Mouse (Mus musculus) spleen, adult 12 weeks (tissue): ENCODE results near the gene Camta1.

ENCODE experiments used
- DNase-seq: peaks from one replicate; pipeline ENCODE4 v3.0.0; 2022; ENCODE audit warnings: low spot score

The Camta1 gene

DNA sequence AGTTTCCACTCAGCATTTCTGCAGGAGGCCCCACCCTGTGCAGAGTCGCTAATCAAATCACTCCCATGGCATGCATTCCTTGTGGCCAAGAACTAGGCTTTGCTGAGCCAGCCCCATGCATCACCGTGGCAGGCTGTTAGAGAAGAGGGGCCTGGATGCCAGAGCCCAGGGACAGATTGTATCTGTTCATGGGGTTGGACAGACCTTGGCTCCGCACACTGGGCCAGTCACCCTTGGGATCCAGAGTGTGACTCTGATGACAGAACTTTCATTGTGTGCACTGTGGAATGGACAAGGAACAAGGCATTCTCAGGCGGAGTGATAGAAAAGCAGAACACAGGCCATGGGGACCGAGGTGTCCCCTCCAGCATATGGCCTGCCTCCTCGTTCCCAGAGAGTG is 610.9 kb downstream of the Camta1 start:
- DNase-seq: no peak

DNA sequence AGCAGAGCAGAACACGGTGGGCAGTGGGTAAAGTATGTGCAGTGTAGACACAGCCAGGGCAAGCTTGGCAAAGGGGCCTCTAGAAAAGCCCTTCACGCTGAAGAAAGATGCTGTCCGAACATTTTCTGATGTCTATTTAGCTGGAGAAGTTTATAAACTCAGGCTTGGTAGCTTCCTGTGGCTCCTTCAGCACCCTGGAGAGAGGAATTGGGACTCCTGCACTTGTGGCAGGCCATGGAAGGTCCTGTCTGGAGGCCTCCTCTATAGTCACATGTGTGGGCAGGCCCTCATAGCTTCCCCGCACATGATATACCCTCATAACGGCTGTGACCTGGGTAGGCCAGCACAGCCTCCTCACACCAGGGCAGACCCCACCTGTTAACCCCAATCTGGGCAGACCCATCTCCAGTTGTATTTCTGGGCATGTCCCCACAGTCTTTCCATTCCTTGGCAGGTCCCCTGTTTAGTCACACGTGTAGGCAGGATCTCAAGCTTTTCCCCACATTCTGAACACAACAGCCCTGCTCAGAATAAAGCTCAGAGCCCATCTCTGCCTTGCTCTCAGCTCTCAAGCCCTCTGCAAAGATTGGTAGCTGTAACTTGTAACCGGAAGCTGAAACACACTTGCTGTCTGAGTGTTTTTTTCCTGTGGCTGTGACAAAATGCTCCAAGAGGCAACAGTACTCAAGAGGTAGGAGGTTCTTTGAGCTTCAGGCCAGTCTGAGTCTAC is 616.4 kb downstream of the Camta1 start:
- no peak for DNase-seq

DNA sequence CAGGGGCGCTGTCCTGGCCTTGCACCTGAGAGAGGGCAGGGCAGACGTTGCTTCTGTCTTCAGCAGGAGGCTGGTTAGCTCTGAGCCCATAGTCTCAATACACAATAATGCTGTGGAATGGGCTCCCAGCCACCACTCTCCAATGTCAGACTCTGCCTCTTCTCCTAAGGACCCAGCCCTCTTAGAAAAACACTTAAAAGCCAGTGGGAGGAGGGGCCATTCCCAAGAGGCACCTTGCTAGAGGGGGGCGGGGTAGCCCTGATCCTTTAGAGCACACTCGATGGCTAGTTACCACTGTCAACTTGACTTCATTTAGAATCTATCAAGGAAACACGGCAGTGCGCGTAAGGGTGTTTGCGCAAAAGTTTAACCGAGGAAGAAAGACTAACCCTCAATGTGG is 618.2 kb downstream of the Camta1 start:
- no peak for DNase-seq

DNA sequence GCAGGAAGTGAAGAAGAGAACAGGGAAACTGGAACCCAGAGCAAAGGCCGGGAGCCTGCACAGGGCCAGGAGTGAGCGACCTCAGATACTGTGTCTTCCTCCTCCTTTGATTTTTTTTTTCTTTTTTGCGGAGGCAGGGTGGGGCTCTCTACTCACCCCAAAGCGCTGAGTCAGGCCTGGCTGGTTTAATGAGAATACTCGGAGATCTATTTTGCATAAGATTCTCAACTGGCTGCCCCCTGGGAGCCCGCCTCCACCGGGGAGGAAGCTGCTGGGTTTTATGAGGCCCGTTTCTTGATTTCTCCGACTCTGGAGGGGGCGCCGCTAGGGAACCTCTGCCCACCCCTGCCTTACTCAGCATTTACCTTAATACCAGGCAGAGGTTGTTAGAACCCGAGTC is 618.9 kb downstream of the Camta1 start:
- DNase-seq: no peak

DNA sequence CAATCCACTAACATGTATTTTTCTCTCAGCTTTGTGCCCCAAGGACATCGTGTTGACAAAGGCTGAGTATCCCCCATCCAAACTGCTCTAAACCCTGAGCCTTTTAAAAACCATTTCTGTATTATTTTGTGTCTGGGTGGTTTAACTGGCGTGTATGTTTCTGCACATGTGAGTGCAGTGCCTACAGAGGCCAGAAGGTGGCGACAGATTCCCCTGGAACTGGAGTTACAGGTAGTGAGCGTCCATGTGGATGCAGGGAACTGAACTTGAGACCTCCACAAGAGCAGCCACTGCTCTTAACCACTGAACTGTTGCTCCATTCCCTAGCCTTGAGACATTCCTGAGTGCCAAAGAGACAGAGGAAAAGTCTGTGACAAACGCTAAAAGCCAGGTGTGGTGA is 621.2 kb downstream of the Camta1 start:
- no peak for DNase-seq

DNA sequence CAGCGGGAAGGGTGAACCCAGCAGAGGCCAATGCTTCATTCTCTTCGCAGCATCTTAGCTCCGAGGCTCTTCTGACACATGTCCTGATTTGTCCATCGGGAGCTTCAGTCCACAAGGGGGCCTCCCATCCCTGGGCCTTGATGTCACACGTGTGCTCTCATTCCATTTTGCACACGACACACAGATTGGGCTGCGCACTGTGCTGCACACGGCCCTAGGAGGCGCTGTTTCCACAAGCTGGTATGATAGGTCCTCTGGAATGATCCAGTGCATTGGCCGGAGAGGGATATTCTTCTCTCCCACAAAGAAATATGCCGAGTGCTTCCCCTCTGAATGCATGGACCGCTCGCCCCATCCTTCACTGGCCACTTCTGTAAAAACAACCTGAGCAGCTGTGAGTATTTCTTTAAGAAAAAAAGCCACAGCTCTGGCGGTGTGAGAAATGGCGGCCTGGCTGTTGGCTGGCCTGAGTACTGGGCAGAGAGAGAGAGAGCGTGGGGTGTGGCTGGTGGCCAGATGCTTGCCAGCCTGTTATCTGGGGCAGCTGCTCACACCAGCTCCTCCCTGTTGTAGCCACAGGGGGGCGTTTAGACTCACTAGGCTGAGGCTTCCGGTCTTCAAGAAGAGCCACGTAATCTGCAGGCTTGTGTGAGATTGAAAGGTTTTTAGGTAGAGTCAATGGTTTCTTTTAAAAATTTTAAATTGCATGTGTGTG is 622.5 kb downstream of the Camta1 start:
- DNase-seq: no peak

DNA sequence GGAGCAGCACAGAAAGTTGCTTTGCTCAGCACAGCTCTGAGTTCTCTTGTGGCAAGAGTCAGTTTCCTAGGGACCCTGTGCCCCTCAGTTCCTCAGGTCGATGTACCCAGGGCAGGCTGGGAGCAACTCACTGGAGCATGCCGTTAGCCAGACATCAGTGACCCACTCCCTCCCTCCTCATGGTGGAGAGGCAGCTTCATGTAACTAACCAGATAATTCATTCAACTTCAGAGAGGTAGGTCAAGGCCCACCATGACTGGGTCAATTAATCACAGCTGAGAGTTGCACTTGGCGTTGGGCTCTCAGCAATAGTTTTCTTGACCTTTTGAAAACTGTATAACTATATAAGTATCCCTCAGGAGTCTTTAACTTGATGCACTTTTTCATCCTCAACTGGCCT is 624.2 kb downstream of the Camta1 start:
- DNase-seq: no peak

DNA sequence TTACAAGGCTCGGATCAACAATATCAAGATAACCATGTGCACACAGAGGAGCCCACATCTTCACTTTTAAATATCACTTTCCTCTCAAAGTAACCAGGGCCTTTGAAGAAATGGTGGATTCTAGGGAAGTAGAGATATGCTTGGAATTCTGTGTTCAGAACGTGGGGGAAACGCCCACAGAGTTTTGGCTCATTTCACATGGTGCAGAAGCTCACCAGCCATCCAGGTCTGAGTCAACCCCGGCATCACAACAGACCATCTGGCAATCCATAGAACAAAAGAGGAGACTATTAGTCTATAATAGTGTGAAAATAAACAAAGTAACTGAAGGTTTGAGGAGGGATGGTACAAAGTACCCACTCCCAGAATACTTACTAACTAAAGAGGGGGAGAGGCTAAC is 626.7 kb downstream of the Camta1 start:
- no peak for DNase-seq

DNA sequence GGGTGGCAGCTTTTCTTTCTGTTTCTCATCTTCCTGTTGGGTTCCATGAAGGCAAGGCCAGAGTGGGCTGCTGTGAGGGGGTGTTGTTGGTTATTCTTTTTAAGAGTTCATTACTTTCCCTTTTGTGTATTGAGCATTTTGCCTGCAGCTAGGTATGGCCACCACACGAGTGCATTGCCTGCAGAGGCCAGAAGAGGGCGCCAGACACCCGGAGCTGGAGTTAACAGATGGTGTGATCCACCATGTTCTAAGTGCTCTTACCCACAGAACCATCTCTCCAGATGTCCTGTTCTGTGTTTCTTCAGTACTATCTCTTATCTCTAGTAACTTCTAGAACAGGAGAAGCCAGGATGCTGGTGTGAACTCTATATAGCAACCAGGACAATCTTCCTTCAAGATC is 629.6 kb downstream of the Camta1 start:
- no peak for DNase-seq

DNA sequence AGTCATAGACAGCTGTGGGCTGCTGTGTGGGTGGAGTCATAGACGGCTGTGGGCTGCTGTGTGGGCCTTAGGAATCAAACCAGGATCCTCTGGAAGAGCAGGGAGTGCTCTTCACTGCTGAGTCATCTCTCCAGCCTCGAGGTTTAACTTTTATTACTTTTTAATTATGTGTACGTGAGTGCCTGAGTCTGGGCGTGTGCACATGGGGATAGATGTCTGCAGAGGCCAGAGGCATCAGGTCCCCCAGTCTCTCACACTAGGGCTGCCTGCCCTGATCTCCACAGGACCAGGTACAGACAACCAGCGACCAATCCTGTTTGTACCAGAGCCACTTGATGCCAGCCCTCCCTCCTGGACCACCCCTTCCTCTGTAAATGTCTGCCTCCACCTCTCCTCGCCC is 632.6 kb downstream of the Camta1 start:
- DNase-seq: no peak

DNA sequence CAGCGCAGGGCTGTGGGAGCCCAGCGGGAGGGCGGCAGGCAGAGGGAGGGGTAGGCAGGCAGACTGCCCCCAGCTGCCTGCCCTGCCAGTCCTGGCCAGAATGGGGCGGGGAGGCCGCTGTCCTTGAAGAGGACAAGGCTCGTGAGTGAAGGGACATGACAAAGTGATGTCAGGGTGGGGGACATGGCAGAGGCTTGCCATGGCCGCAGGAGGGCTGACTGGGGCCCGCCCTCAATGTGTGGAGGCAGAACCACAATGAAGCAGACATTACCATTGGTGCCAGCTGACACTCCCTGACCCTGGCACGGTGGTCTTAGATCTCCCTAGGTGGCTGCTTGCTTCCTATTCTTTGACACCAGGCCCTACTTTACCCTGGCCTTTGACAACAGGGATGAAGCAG is 635.2 kb downstream of the Camta1 start:
- DNase-seq: no peak

DNA sequence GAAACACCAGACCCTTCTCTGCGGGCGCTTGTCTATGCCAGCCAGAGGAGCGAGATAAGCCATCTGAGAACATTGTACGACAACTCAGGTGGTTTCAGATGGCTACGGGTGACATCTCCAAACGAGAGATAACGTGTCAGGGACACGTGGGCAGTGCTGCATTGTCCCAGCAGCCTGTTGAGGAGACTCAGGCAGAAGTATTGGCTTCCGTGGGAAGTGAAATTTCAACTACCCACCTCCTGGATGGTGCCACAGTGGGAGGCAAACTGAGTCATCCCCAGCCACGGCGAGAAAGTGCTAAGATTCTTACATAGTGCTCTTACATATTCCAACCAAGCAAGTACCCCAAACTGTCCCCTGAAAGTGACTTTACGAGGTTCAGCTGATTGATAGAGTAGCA is 637.7 kb downstream of the Camta1 start:
- DNase-seq: no peak

DNA sequence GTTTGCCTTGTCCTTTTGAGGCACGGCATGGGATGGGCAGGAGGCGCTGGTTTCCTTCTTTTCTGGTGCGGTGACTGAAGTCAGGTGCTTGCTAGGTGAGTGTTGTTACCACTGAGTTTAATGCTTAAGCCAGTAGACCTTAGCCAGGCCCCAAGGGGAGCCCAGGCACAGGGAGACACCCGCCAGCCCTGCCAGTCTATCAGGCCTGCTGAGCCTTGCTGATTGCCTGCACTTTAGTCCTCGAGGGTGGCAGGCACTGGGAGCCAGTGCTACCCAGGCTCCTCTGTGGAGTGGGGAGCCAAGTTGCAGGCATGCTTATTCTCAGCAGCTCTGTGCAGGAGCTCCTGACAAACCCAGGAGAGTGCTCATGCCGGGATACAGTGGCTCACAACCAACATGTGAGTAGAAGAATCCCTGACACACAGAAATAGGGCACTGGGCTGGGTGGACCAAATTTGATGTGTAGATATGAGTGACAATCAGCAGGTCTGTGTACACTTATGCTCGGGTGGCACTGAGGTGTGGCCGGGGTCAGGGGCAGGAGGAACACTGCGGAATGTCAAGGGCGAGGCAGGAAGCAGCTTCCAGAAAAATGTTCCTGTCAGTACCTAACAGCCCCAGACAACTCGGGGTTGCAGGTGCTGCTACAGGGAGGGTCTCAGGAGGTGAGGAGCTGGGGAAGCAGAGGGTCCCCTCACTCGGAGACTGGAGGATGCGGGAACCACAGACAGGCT is 638.2 kb downstream of the Camta1 start:
- no peak for DNase-seq

DNA sequence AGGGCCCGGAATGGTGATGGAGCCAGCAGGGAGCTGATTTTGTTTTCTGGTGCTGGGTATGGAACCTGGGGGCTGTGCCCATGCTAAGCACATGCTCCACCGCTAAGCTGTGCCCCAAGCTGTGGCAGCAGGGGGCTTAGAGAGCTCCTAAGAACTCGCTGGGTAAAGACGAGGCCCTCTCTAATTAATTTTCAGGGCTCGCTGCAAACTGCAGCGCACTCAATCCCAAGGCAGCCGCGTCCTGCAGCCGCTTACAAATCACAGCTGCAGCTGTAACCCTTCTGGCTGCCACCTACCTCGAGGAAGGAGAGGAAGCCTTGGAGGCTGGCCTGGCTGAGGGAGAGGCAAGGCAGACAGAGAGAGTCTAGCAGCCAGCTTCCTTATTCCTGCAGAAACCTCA is 639.0 kb downstream of the Camta1 start:
- DNase-seq: no peak

DNA sequence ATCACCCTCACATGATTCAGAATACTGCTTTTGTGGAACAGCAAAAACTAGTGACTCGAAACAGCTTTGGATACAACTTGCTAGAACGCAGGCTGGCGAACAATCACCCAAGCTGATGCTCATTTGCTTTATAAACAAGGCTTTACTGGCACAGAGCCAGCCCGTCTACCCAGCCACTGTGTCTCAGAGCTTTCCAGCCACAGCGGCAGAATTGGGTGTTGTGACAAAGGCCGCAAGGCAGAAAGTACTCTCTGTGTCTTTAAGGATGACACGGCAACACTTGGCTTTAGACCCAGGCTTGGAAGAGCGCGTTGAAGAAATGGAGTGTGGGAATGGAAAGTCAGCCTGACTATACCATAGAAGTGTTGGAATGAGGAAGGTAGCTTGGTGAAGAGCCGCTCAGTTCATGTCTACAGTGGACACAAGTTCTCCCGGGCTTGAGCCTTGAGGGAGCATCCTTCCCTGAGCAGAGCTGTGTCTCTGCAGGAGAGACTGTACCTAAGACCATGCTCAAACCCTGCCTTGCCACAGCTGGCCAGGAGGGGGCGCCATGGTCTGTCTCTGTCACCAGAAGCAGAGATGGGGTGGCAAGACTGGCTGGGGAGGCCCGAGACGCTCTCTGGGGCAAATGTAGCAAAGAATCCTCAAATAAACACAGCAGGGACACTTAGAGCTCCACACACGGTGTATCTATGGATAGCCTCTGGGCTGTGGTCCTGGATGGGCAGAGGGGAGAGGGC is 645.0 kb downstream of the Camta1 start:
- DNase-seq: no peak

DNA sequence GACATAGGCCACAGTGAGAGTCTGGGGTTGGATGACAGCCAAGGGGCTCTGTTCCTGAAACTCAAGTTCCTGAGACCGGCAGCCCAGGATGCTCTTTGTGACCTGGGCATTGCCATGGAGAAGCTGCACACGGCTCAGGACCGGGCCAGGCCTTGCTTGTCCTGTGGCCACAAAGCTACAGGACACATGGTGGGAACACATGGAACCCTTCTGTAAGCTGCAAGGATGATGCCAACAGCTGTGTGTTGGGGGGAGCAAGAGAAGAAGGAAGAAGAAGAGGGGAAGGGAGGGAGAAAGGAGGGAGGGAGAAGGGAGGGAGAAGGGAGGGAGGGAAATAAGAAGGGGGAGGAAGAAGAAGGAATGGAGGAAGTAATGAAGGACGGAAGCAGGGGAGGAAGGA is 645.8 kb downstream of the Camta1 start:
- DNase-seq: no peak

DNA sequence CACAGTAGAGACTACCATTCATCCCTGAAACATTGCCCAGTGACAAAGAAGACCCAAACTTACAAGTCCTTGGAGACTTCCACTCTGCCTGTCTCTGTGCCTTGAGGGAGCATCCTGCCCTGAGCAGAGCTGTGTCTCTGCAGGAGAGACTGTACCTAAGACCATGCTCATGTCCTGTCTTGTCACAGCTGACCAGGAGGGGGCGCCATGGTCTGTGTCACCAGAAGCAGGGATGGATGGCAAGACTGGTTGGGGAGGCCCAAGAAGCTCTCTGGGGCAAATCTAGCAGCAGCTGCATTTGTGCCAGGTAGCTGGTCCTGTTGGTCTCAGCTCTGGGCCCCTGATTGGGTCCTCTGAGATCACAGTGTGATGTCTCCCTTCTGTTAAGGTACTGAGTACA is 646.5 kb downstream of the Camta1 start:
- no peak for DNase-seq

DNA sequence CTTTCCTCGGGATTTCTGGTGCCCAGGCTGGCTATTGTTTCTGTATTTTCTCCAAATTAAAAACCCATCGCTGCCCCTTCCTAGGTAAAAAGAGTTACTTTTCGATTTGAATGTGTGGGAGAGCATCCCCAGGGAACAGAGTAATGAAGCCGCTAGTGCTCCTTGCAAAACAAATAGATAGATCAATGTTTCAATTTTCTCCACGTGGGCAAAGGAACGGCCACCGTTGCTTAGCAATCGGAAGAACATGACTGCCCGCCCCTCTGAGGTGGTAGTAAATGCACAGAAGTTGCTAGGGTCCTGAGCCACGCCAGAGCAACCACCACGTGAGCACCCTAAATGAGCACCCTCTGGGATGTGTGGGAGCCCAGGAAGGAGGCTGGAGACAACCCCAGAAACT is 648.2 kb downstream of the Camta1 start:
- no peak for DNase-seq

DNA sequence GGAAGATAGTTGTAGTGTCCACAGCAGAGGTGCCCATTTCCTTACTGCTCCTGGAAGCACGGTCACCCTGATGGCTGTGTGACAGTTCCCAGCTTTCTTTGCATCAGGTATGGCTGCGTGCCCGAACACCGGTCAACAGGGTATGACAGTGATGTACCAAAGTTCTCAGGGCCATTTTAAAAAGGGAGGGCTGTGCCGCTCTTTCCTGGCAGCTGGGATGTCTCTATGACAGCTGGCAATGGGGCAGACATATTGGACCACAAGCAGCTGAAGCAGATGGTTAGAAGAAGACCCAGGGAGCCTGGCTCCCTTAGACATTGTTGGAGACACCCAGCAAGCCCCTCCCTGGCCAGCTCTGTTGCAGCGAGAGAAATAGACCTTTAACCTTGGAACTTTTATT is 649.7 kb downstream of the Camta1 start:
- DNase-seq: no peak

DNA sequence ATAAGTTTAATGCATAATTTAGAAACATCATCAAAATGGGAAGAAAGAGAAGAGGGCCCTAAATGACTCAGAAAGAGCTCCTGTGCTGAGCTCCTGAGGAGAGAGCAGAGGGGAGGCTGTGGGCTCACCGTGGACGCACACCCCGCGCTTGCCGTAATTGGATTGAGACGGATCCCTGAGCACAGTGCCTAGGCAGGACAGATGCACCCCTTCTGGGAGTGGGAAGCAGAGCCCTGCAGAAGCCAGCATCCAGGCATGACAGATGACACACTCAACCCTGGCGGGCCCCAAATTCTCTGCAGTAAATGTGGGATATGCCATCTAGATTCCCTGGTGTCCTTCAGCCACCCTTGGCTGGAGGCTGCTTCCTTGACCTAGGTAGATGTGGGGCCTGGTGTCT is 654.1 kb downstream of the Camta1 start:
- no peak for DNase-seq

DNA sequence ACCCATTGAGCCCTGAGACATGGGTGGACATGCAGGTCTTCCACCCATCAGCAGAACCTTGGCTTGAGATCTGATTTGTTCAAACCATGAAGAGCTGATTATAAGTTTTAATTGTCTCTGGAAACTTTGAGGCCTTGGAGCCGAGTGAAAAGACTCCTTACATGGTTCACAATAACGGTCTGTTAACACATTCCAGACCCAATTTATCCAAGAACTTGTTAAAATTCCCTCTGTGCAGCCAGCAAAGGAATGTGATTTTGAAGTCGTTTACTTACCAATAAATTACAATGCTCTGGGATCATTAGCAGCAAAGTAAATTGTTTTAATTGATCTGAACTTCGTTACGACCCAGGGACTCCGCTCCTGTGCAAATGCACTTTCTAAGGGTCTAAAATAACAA is 658.8 kb downstream of the Camta1 start:
- no peak for DNase-seq

DNA sequence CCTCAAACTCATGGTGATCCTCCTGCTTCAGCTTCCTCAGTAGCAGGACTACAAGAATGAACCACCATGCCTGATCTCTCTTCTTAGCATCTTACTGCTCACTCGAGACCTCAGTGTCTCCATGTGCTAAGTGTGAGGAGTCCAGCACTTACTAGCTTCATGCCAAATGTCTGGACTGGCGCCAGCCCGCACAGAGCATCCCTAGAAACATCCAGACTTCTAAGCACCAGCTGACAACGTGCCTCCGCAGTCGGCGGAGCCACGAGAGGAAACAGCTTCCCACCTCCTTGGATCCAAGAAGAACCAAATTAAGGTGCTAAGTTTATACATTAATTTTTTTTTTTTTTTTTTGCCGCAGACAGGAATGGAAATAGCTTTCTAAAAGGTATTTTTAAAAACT is 661.4 kb downstream of the Camta1 start:
- DNase-seq: no peak

DNA sequence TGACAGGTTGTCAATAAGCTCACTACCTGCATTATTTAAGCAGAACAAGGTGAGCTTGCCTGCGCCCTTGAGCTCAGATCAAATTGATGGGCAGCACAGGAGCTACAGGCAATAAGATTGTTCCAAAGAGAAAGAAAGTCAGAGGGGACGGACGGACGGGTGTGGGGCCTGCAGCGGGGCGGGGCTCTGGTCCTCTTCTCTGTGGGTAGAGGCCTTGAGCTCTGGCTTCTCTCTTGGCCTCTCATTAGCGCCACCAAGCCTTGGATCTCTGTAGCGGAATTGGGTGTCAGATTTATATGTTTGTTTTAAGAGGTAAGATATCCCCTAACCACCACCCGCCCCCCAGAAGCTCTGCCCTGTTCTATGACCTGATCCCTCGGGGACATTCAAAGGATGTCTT is 666.5 kb downstream of the Camta1 start:
- no peak for DNase-seq
